In genomic region chr4:62612601-62613501, GRCm38 (mm10) we compare ENCODE assay signal across 8 mouse cellular contexts. TPM values are rescaled to one million over a fixed set of nuclear protein-coding genes. Genes with fewer than 3 reads are reported as not detected.
A peak's percentile ranks its signal among the peaks of the same experiment; 100 is the strongest.
DNase-seq lines count a peak whose midpoint lies in the region; ATAC-seq and TF ChIP-seq lines count a peak whose summit lies in the region.

No protein-coding gene starts in this region.

- peak overlapping the region; percentile 61 for H3K27ac ChIP-seq in cerebellum, adult 2 months (ENCODE audit: insufficient read depth, low read length)
- peak overlapping the region; percentile 71 for H3K27ac ChIP-seq in stomach, postnatal 0 days (replicated peaks)
- no peak overlapping the region for H3K27ac ChIP-seq in liver, postnatal 0 days (ENCODE audit: low read depth)

- TF ChIP-seq EP300 in stomach, postnatal 0 days (optimal IDR thresholded peaks at IDR 0.05) = no peak
- TF ChIP-seq EP300 in liver, postnatal 0 days (IDR thresholded peaks at IDR 0.05; ENCODE audit: low read depth) = no peak

- peaks cover 56% of the 10 kb centered on the region for H3K4me1 ChIP-seq in cerebellum, adult 2 months (ENCODE audit: control insufficient read depth, insufficient read depth, low read length)
- peaks cover 7% of the 10 kb centered on the region for H3K4me1 ChIP-seq in stomach, postnatal 0 days (replicated peaks; ENCODE audit: control insufficient read depth, insufficient read depth)
- no peaks in the 10 kb centered on the region for H3K4me1 ChIP-seq in liver, postnatal 0 days (ENCODE audit: insufficient read depth)

- no peaks in the 10 kb centered on the region for H3K27me3 ChIP-seq in cerebellum, adult 2 months (ENCODE audit: control insufficient read depth, insufficient read depth, low read length)
- H3K27me3 ChIP-seq in stomach, postnatal 0 days (ENCODE audit: control insufficient read depth, insufficient read depth, low read length) = no peaks in the 10 kb centered on the region
- no peaks in the 10 kb centered on the region for H3K27me3 ChIP-seq in liver, postnatal 0 days (ENCODE audit: insufficient read depth, low read length)

- no peaks in the 10 kb centered on the region for H3K9me3 ChIP-seq in stomach, postnatal 0 days (ENCODE audit: control insufficient read depth, low read length)
- no peaks in the 10 kb centered on the region for H3K9me3 ChIP-seq in liver, postnatal 0 days (ENCODE audit: low read length)

- H3K4me2 ChIP-seq in stomach, postnatal 0 days (replicated peaks; ENCODE audit: low read depth) = peak overlapping the region; percentile 12; the same call in 1 of the 2 replicates
- H3K4me2 ChIP-seq in liver, postnatal 0 days (ENCODE audit: low read depth, low read length) = no peak overlapping the region

- H3K4me3 ChIP-seq in cerebellum, adult 2 months (replicated peaks; ENCODE audit: insufficient read depth, low read depth, low read length) = no peak overlapping the region
- no peak overlapping the region for H3K4me3 ChIP-seq in stomach, postnatal 0 days (ENCODE audit: low read depth, low read length)
- no peak overlapping the region for H3K4me3 ChIP-seq in liver, postnatal 0 days (ENCODE audit: low read depth, low read length)

- TF ChIP-seq CTCF in cerebellum, adult 2 months (IDR thresholded peaks at IDR 0.05; ENCODE audit: borderline replicate concordance, insufficient read depth, low read depth, low read length) = no peak
- TF ChIP-seq CTCF in stomach, postnatal 0 days (IDR thresholded peaks at IDR 0.05; ENCODE audit: low read depth) = no peak
- no peak for TF ChIP-seq CTCF in liver, postnatal 0 days (IDR thresholded peaks at IDR 0.05; ENCODE audit: low read depth)

- H3K36me3 ChIP-seq in stomach, postnatal 0 days (ENCODE audit: control insufficient read depth, insufficient read depth, low read length) = no peaks in the 10 kb centered on the region
- H3K36me3 ChIP-seq in liver, postnatal 0 days (replicated peaks; ENCODE audit: insufficient read depth, low read length) = no peaks in the 10 kb centered on the region

- peak; percentile 18; the same call in 1 of the 2 replicates for TF ChIP-seq POLR2A in cerebellum, adult 2 months (IDR thresholded peaks at IDR 0.05; ENCODE audit: borderline replicate concordance, insufficient read depth, low read length)

- DNase-seq in adrenal gland, postnatal 14 days = peak; percentile 86
- peak; percentile 89 to 93 for DNase-seq in cerebellum, adult 2 months
- DNase-seq in frontal cortex, postnatal 10 days (ENCODE audit: low spot score in 2 of 2) = peak; percentile 72
- peak; percentile 76 to 79 for DNase-seq in layer of hippocampus, postnatal 36 days
- peak; percentile 53 to 81 for DNase-seq in lung, postnatal 4 days
- no peak for DNase-seq in stomach, postnatal 0 days (ENCODE audit: low spot score)
- DNase-seq in embryo, embryonic 11 days = no peak
- DNase-seq in liver, postnatal 0 days = no peak

- no peak overlapping the region for H3K9ac ChIP-seq in stomach, postnatal 0 days (ENCODE audit: low read length)
- no peak overlapping the region for H3K9ac ChIP-seq in liver, postnatal 0 days (replicated peaks)

- no peak; the same call in 1 of the 2 replicates for ATAC-seq in stomach, postnatal 0 days (ENCODE audit: low FRiP score, low TSS enrichment)
- no peak for ATAC-seq in liver, postnatal 0 days

- WGBS in cerebellum, adult 2 months = 18% methylated on average over 22 of the region's 22 CpGs
- WGBS in stomach, postnatal 0 days = 42% methylated on average over 22 of the region's 22 CpGs
- WGBS in liver, postnatal 0 days (ENCODE audit: insufficient replicate concordance) = 67% methylated on average over 22 of the region's 22 CpGs

RNA-seq across cellular contexts. Expression of gene Rgs3, which starts 53.2 kb away (rescaled TPM):
- 46.7 and 69.3 TPM in 2 replicates for total RNA-seq in adrenal gland, postnatal 14 days (2021)
- polyA plus RNA-seq in cerebellum, adult 2 months (2012; rRNA removed) = 92.7 and 97.5 TPM in 2 replicates
- total RNA-seq in layer of hippocampus, postnatal 36 days (2021) = 10 to 100 TPM; 14.8 to 19.8 TPM
- polyA plus RNA-seq in stomach, postnatal 0 days (2015; fragmentation: Nextera tagmentation; extraction: Ambion mirVana) = 26.4 and 30.0 TPM in 2 replicates
- 6.6 and 6.7 TPM in 2 replicates for polyA plus RNA-seq in liver, postnatal 0 days (2015; fragmentation: Nextera tagmentation; extraction: Ambion mirVana)

Comparison
In these comparisons a context has a peak if more than half of its experiments do, and no peak if none do; other contexts are left out.
1. DNase-seq: peak in adrenal gland, postnatal 14 days (single experiment), cerebellum, adult 2 months (2 of 2), frontal cortex, postnatal 10 days (2 of 2), layer of hippocampus, postnatal 36 days (2 of 2) and lung, postnatal 4 days (2 of 2); none in stomach, postnatal 0 days (single experiment), embryo, embryonic 11 days (single experiment) and liver, postnatal 0 days (single experiment).